Mouse (Mus musculus) lung, embryonic 14.5 days (tissue): ENCODE data around the gene Rasal2. TPM values are rescaled to one million over a fixed set of nuclear protein-coding genes. Genes with fewer than 3 reads are reported as not detected.

Source experiments
- ATAC-seq: fragments of 200-750 bp; cut with Nextera tagmentation; 2 replicates; pipeline ENCODE4 v1.8.0; 2017; ENCODE audit warnings: mild to moderate bottlenecking, moderate TSS enrichment, moderate library complexity; ENCODE audit not compliant: insufficient read depth
- DNase-seq: peaks from one replicate; pipeline ENCODE4 v3.0.0-alpha.2; 2015
- H3K27ac ChIP-seq: fragments of 300-500 bp; sonication (generic); 2 replicates; pipeline ENCODE4 v1.5.1; 2014; ENCODE audit warnings: low read depth, mild to moderate bottlenecking, moderate library complexity
- H3K27me3 ChIP-seq: fragments of 300-500 bp; sonication (generic); 2 replicates; pipeline ENCODE4 v1.6.1; 2014; ENCODE audit warnings: low read length, control low read depth; ENCODE audit not compliant: insufficient read depth
- H3K36me3 ChIP-seq: fragments of 300-500 bp; sonication (generic); 2 replicates; pipeline ENCODE4 v1.6.1; 2014; ENCODE audit warnings: control low read depth; ENCODE audit not compliant: insufficient read depth
- H3K4me1 ChIP-seq: fragments of 300-500 bp; sonication (generic); 2 replicates; pipeline ENCODE4 v1.6.1; 2014; ENCODE audit warnings: antibody characterized with exemption, control low read depth; ENCODE audit not compliant: insufficient read depth
- H3K4me2 ChIP-seq: fragments of 300-500 bp; sonication (generic); 2 replicates; pipeline ENCODE4 v1.6.1; 2014; ENCODE audit warnings: mild to moderate bottlenecking
- H3K4me3 ChIP-seq: fragments of 300-500 bp; sonication (generic); 2 replicates; pipeline ENCODE4 v1.5.1; 2014; ENCODE audit warnings: low read depth, low read length
- H3K9ac ChIP-seq: fragments of 300-500 bp; sonication (generic); 2 replicates; pipeline ENCODE4 v1.6.1; 2014
- H3K9me3 ChIP-seq: fragments of 300-500 bp; sonication (generic); 2 replicates; pipeline ENCODE4 v1.6.1; 2016; ENCODE audit warnings: low read depth, low read length, control low read depth
- CTCF ChIP-seq: IDR thresholded peaks from 2 replicates; pipeline ENCODE4 v1.5.1; 2016; ENCODE audit warnings: antibody characterized with exemption, low read depth
- WGBS: fragments of 180-500 bp; shearing (Covaris S2); extraction: QIAGEN DNeasy Blood & Tissue Kit; methylation state at CpG from one replicate; pipeline ENCODE4 v1.1.7; 2014; 5-methylcytosine and 5-hydroxymethylcytosine counted together
- polyA plus RNA-seq: library from polyadenylated mRNA; unstranded; fragments of >200 nt; fragmentation: Nextera tagmentation; extraction: Ambion mirVana; gene quantifications from 2 replicates; pipeline ENCODE4 v1.2.1, GENCODE M21; 2014

Gene Rasal2
- polyA plus RNA-seq, 1 experiment from 2014 or later, result 10.3 TPM

DNA sequence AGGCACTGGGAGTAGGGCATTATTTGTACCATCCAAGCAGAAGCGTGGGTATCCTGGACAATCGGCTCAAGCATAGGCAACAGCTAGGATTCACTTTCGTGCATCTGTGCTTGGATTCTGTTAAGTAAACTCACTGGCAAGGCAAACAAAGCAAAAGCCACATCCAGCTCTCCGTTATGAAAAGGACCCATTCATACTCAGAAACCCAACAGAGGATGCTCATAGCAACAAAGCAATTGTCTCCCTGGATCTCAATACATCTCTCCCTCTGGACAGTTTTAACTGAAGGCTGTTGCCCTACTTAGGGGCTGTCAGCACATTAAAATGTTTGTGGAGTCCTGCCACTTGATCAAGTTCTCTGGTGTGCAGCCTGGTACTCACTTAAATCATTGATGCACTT, 34.7 kb upstream of the Rasal2 start:
- no peak for TF ChIP-seq CTCF
- Histone ChIP-seq H3K9me3 (no peaks in the 10 kb centered on the region), H3K4me2 (no peak overlapping the region), H3K9ac (no peak overlapping the region), H3K27ac (no peak overlapping the region), H3K4me1 (peaks cover 4% of the 10 kb centered on the region; the same call in 1 of the 2 replicates), H3K4me3 (no peak overlapping the region), H3K27me3 (0 out of 2 replicates have a peak, but pooled peaks cover 5% of the 10 kb centered on the region), H3K36me3 (no peaks in the 10 kb centered on the region)
- DNase-seq (no peak), ATAC-seq (no peak)
- 66% methylated on average over 4 of the region's 4 CpGs for WGBS

- no peak overlapping the region for H3K4me3 ChIP-seq
- H3K4me1 ChIP-seq, result peaks cover 4% of the 10 kb centered on the region; the same call in 1 of the 2 replicates
- no peak overlapping the region for H3K9ac ChIP-seq
- DNase-seq (peak; percentile 69), ATAC-seq (no peak)
- H3K27me3 ChIP-seq, result 0 out of 2 replicates have a peak, but pooled peaks cover 5% of the 10 kb centered on the region
- H3K27ac ChIP-seq, result no peak overlapping the region
- H3K36me3 ChIP-seq, result no peaks in the 10 kb centered on the region
- TF ChIP-seq CTCF, result peak; percentile 58
- no peaks in the 10 kb centered on the region for H3K9me3 ChIP-seq
- H3K4me2 ChIP-seq, result no peak overlapping the region
- 63% methylated on average over 7 of the region's 7 CpGs for WGBS
Measured at GRCm38 (mm10) chr1:157446325-157446724, 33.9 kb upstream of the Rasal2 start.

DNA sequence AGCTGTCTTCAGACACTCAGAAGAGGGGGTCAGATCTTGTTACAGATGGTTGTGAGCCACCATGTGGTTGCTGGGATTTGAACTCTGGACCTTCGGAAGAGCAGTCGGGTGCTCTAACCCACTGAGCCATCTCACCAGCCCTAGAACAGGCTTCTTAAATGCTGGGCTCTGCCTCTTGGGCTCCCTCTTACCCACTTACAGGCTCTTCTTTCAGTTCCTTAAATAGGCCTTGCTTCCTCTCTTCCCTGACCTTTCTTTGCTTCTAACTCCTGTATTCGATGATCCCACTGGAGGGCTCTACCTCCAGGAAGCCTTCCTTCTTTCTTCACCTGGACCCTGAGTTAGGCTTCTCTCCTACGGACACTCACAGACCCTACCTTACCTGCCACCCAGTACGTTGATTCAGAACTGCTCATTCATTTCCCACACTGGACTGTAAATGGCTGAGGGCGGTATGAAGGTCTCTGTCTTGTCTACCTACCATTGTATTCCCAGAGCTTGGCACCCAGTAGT, 33.1 kb upstream of the Rasal2 start:
- DNase-seq (no peak), ATAC-seq (no peak)
- H3K4me1 ChIP-seq, result peaks cover 4% of the 10 kb centered on the region; the same call in 1 of the 2 replicates
- no peaks in the 10 kb centered on the region for H3K9me3 ChIP-seq
- no peak overlapping the region for H3K4me3 ChIP-seq
- H3K27ac ChIP-seq, result no peak overlapping the region
- 87% methylated on average over 6 of the region's 6 CpGs for WGBS
- no peak overlapping the region for H3K9ac ChIP-seq
- 0 out of 2 replicates have a peak, but pooled peaks cover 5% of the 10 kb centered on the region for H3K27me3 ChIP-seq
- H3K4me2 ChIP-seq, result no peak overlapping the region
- TF ChIP-seq CTCF, result no peak
- H3K36me3 ChIP-seq, result no peaks in the 10 kb centered on the region

GRCm38 (mm10) chr1:157444632-157445300, 32.4 kb upstream of the Rasal2 start:
- TF ChIP-seq CTCF, result no peak
- no peak overlapping the region for H3K4me3 ChIP-seq
- H3K27ac ChIP-seq, result peak overlapping the region; percentile 38; the same call in 1 of the 2 replicates
- no peak overlapping the region for H3K9ac ChIP-seq
- H3K4me2 ChIP-seq, result no peak overlapping the region
- H3K27me3 ChIP-seq, result 0 out of 2 replicates have a peak, but pooled peaks cover 3% of the 10 kb centered on the region
- H3K9me3 ChIP-seq, result no peaks in the 10 kb centered on the region
- no peak for DNase-seq
- 67% methylated on average over 13 of the region's 13 CpGs for WGBS
- ATAC-seq, result no peak
- peaks cover 3% of the 10 kb centered on the region; the same call in 1 of the 2 replicates for H3K4me1 ChIP-seq
- H3K36me3 ChIP-seq, result no peaks in the 10 kb centered on the region

- TF ChIP-seq CTCF, result no peak
- ATAC-seq (no peak), DNase-seq (peak; percentile 8)
- 39% methylated on average over 19 of the region's 19 CpGs for WGBS
- Histone ChIP-seq H3K9me3 (no peaks in the 10 kb centered on the region), H3K4me2 (peak overlapping the region; percentile 35; the same call in 1 of the 2 replicates), H3K36me3 (no peaks in the 10 kb centered on the region), H3K27me3 (no peaks in the 10 kb centered on the region), H3K4me3 (no peak overlapping the region), H3K4me1 (no peaks in the 10 kb centered on the region), H3K27ac (peak overlapping the region; percentile 66; the same call in 1 of the 2 replicates), H3K9ac (0 out of 2 replicates have a peak overlapping the region, but pooled peaks have one; percentile 20)
Measured at GRCm38 (mm10) chr1:157443723-157444561, 31.5 kb upstream of the Rasal2 start.

GRCm38 (mm10) chr1:157443026-157443722, 30.8 kb upstream of the Rasal2 start:
- H3K9ac ChIP-seq, result 0 out of 2 replicates have a peak overlapping the region, but pooled peaks have one; percentile 20
- H3K36me3 ChIP-seq, result no peaks in the 10 kb centered on the region
- no peak for TF ChIP-seq CTCF
- H3K27me3 ChIP-seq, result no peaks in the 10 kb centered on the region
- 29% methylated on average over 14 of the region's 14 CpGs for WGBS
- H3K4me2 ChIP-seq, result peak overlapping the region; percentile 35; the same call in 1 of the 2 replicates
- no peaks in the 10 kb centered on the region for H3K9me3 ChIP-seq
- no peaks in the 10 kb centered on the region for H3K4me1 ChIP-seq
- DNase-seq (peak; percentile 37), ATAC-seq (peak; percentile 33; the same call in 1 of the 2 replicates)
- H3K4me3 ChIP-seq, result no peak overlapping the region
- peak overlapping the region; percentile 66; the same call in 1 of the 2 replicates for H3K27ac ChIP-seq
